Mouse (Mus musculus) cerebellum, adult 11 months (tissue): Measurements from ENCODE around the gene Rad23a.

ENCODE experiments used
- DNase-seq: peaks from one replicate; pipeline ENCODE4 v3.0.0; 2022

The Rad23a gene

DNA sequence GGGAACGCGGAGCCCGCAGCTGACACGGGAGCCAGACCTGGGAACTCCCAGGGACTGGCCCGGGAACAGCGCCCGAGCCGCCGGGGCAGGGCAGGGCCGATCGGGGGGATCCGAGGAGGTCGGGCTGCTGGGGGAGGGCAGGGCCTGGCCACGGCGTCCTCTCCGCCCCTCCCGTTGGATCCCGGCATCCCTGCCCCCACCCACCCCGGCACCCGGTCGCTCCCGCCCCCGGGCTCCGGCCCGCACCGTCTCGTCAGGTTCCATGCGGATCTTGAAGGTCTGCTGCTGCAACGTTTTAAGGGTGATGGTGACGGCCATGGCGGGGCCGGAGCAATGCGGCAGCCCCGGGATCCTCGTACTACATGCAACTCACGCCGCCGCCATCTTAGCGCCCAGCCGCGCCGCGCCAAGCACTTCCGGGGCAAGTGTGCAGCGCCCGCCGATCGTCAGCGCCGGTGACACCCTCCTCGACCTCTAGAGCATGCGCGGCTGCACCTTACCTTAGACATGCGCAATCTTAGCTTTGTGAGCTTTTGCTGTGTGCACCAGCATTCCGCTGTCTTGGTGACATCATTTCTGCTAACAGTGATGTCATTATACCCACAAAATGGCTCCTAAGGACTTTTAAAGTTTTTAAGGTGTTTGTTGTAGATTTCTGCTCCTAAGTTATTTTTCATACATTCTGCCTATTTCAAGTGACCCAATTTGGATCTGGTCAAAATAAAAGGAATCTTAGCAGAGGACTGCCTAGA, at the start of gene Rad23a:
Gene Rad23a, minus strand, starts transcription at position 418 of the 752 bp plus-strand sequence.
- DNase-seq: peak; percentile 88

DNA sequence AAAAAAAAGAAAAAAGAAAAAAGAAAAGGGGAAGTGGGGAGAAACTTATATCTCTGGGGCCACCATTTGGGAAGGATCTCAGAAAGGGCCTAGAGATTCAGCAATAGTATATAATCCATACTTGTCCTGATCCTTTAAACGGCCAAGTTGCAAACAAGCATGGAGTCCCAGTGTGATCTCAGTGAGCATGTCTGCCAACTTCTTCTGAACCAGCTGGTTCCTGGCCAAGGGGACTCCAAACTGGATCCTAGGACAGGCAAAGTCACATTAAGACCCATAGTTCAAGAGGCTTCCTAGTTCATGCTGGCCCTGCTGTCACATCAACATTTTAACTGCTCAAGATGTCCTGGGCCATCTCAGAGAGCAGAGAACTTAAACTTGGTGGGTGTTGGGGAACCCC, 48.7 kb upstream of the Rad23a start:
- DNase-seq: no peak

DNA sequence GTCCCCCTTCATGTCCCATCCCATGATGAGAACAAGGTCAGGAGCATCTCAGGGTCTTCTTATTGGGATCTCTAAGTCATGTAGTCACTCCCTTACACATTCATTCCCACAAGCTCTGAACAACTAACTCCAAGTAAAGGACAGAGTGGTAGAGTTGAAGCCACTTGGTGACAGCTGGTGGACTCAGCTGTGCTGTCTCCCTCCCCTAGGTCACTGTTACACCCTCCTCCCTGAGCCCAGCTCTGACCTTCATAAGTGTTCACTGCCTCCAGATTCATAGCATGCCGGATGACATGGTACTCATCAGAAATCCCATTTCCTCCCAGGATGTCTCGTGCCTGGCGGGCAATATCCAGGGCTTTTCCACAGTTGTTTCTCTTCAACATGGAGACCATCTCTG, 47.8 kb upstream of the Rad23a start:
- no peak for DNase-seq

DNA sequence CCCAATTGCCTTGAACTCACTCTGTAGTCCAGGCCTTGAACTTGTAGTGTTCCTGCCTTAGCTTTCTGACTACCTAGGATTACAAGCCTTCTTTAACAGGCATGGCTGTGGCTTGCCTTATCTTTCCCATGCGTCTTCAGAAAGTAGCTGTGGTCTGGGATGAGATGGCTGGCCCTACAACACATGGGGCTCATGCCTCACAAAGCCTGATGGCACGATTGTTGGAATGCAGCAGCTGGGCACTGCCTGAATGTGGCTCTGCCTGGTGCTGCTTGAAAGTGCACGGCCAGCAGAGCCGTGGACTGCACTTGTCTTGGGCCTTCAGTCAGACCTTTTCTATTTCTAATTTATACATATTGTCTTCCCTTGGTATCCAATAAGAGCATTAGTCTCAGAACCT, 44.3 kb upstream of the Rad23a start:
- no peak for DNase-seq

DNA sequence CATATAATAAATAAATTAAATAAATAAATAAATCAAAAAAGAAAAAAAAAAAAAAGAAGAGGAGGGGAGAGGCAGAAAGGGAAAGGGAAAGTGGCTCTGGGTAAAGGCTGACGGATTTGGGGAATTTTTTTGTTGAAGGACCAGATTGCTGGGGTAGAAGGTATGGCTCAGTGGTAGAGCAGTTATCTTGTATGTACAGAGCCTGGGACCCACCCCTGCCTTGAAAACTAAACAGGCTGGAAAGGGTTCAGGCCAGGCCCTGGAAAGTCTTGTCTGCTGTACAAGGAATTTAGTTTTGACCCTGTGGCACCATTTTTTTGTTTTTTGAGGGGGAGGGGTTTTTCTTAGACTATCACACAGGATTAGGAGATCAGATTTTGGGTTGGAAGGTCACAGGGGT, 38.5 kb upstream of the Rad23a start:
- no peak for DNase-seq

DNA sequence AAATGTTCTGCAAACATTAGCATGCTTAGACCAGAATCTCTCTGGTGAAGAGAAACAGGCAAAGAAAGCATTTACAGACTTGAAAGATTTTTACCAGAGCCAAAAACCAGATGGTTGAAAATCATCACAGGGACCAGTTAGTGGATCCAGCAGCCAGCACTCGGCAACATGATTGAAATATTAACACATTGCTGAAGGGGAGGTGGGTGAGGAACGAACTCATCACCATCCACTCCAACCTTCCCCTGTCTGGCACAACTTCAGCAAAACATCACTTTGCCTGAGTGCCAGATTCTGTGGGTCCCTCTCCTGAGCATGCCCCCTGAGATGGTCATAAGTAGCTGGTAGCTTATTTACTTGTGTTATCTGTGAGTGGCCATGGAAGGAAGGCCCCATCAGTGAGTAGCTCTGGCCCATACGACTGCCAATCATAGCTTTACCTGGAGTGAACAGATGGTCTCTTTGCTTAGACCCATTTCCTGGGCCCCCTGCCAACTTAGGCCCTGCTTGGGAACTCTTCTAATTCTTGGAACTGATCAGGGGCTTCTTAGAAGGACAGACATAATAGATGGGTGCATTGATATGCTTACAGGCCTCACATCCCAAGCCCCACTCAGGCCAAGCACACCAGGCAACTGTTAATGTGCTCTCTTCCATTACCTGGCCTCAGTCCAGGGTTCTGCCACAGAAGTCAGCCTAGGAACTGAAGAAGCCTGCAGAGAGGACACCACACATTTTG, 37.0 kb upstream of the Rad23a start:
- peak; percentile 73 for DNase-seq

DNA sequence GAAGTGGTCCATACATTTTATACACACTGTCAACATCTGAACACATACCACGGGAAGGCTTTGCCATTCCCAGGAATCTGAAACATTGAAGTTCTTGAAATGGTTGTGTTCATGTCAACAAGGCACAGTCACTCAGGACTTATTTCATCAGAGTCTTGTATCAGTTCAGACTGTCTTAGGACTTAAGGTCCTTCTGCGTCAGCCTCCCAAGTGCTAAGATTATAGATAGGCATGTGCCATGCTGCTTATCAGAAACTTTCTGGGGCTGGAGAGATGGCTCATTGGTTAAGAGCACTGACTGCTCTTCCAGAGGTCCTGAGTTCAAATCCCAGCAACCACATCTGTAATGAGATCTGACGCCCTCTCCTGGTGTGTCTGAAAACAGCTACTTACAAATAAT, 33.9 kb upstream of the Rad23a start:
- no peak for DNase-seq

DNA sequence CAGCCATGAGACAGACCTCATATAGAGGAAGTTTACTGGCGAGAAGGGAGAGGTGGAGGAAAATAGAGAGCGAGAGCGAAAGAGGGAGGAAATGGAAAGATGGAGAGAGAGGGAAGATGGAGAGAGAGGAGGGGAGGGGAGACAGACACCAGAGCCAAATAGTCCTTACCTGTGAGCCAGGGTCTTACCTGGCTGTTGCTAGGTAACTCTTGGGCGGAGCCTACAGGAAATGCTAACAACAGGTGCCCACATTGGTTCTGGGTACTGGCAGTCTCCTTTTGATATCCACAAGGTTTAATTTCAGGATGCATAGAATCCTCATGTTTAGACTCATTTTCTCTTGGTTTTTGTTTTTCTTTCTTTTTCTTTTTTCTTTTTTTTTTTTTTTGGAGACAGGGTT, 32.6 kb upstream of the Rad23a start:
- DNase-seq: no peak

DNA sequence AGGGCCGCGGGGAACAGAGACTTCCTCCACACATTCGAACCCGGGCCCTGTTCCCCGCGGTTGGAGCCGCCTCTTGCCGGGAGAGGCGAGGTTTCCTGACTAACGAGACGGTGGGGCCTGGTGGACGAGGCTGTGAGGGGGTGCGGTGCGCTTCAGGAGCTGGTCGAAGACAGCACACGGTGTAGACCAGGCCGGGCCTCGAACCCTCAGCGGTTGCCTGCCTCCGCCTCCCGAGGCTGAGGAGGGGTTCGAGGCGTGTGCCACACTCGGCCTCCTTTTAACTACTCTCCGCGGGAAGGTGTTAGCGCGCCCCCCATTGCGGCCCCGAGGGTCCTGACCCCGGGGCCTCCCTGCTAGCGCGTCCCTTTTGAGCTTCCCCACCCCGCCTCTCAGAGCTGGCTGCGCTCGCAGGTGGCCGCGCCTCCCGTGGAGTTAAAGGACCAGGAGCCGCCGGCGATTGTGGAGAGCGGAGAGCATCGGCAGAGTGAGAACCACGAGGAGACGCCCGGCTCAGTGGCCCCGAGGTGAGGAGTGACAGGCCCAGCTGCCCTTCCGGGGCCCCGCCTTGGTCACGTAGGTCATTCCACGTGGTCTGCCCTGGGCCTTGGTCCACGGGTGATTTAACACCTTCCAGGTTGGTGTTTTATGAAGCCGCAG, 32.0 kb upstream of the Rad23a start:
- no peak for DNase-seq

DNA sequence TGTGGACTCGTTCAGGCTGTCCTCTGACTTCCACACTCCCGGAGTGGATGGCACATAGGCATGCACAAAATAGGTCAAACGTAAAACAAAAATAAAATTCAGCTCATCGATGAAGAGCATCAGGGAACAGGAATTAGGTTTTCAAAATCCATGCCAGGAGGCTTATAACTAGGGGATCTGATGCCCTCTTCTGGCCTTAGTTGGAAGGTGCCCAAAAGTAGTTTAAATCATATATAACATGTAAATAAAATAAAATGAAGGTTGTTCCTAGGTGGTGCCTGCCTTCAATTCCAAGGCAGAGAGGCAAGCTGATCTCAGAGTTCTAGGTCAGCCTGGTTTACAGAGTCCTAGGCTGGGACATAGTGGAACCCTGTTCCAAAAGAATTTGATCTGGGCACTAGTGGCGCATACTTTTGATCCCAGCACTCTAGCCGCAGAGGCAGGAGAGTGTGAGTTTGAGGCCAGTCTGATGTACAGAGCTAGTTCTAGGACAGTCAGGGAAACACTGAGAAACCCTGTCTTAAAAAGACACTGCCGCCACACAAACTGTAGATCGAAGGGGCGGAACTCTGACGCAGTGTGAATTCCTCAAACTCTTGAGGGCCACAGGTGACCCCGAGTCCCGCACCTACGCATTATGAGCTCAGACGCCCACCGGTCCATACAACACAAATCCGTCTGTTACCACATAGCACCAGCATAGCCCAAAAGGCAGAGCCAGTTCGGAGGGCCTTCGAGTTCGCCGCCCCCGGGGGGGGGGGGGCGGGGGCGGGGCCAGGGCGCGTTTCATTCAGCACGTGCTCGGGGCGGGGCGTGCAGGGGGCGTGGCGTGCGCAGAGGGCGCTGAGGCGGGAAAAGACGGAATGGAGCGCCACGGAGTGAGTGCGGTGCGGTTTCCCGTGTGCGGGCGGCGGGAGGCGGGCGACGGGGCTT, 31.2 kb upstream of the Rad23a start, which contains the start of gene Syce2:
Gene Syce2, plus strand, starts transcription at position 736 of the 933 bp plus-strand sequence.
- peak; percentile 67 for DNase-seq

DNA sequence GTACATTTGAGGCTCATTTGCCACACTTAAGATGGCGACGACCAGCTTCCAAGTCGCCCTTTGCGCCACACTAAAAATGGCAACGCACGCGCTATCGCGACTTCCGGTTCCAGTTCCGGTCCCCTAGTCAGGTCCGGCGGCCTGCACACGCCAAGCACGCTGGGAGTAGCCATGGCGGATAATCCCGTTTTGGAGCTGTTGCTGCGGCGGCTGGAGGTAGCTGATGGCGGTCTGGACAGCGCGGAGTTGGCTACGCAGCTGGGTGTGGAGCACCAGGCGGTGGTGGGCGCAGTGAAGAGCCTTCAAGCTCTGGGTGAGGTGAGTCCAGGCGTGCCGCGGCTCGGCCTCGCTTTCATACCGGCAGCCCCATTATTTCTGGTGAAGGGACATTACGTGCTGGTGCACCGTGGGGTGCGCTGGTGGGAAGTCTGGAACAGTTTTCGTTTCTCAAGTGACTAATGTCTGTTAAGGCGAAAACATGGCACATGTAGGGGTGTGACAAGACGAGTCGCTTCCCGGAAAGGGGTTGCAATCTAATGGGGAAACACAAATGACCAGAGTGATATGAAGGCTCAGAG, 16.5 kb upstream of the Rad23a start, which contains the start of gene Farsa:
Gene Farsa, plus strand, starts transcription at position 126 of the 578 bp plus-strand sequence.
- DNase-seq: peak; percentile 90

DNA sequence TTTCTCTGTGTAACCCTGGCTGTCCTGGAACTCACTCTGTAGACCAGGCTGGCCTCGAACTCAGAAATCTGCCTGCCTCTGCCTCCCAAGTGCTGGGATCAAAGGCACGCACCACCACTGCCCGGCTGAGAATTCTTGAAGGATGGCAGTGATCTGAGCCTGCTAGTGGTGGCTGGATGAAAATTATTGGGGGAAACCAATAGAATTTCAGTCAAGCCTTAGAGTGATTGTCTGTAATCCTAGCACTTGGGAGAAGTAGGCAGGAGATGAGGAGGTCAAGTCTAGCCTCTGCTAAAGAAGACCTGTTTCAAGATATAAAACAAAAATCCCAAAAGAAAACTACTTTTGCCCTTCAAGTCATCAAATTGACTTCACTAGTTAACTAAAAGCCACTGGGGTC, 16.0 kb upstream of the Rad23a start:
- DNase-seq: no peak

DNA sequence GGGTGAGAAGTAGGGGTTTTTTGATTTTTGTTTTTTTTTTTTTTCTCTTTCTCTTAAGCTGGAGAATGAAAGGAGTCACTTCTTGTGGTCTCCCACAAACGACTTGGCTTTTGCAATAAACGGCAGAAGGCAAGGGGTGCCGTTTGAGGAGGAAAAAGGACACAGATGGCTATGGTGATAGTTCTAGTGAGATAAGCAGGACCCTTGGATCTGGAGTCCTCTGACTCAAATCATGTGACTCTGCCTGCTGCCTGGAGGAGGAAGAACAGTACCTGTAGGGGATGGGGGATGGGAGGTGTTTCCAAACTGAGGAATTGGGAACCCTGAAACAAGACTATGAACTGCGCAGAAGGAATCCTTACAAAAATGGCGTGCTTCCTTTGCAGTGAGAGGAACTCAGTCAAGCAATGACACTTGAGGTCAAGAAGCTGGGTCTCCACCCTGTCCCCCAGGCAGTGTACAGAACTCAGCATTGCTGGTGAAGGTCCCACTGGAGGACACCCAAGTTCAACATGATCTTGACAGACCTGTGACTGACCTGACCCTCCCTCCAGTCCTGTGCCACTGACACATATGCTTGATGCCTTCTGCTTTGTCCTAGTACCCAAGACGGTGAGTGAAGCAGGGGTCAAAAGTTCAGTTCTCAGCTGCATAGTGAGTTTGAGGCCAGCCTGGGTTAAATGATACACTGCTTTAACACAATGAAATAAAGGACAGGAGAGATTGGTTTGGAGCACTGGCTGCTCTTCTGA, 7.4 kb upstream of the Rad23a start:
- no peak for DNase-seq

DNA sequence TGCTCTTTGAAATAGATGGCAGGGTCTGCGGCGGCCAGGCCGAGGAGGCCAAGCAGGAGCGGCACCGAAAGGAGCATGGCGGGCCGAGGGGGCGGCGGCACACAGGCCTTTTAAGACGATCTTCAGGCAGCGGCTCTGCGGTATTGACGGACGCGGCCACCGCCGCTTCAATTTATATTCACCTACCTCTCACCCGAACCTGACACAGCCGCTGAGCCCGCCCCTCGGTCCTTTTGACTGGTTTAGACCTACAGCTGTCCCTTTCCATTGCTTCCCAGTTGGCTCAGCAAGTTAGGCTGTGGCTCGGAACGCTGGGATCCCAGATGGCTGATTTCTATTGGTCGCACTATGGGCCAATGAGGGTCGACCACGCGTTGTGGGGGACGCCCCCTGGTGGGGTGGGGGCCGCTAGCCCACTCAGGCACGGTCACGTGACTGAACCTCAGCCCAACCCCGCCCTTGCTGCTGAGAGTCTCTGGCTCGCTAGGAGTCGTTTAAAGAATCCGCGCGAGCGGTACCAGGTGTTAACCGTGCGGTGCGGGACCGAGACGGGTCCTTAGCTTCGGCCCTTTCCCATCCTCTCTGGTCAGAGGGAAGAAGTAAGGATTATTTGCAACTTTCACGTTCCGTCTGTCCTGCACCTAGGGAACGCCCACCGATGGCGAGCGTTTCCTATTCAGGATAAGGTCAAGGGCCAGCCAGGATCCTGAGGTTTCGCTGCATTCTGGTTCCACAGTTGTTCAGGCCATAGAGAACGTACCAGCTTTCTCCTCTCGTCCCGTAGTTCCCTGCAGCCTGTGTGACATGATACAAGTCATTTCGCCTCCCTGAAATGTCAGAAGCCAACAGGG, 6.5 kb upstream of the Rad23a start, which contains the start of gene Calr:
Gene Calr, minus strand, starts transcription at position 213 of the 851 bp plus-strand sequence.
- DNase-seq: peak; percentile 99

DNA sequence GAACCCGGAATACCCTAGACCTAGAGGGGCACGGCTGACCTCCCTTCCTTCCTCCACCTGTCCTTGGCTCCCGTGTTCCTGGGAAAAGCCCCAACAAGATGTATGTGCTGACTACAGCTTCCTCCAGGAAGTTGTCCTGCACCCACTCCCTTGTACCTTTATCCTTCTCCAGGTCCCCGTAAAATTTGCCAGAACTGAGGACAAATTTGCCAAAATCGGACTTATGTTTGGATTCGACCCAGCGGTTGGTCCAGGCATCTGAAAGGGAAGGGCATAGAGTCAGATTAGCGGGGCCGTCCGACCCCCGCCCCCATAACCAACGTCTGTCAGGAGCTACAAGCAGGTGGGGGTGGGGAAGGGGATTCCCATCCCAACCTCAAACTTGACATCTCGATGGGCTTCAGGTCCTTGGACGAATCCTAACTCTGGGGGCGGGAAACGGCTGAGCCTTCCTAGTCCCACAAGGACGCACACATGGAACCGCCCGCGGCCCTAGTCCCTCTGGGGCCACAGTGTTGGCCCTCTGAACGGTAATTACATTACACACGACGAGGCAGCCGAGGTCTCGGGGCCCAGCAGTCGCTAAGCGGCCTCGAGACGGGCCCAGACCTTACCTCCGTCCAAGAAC, 5.7 kb upstream of the Rad23a start:
- DNase-seq: peak; percentile 45

DNA sequence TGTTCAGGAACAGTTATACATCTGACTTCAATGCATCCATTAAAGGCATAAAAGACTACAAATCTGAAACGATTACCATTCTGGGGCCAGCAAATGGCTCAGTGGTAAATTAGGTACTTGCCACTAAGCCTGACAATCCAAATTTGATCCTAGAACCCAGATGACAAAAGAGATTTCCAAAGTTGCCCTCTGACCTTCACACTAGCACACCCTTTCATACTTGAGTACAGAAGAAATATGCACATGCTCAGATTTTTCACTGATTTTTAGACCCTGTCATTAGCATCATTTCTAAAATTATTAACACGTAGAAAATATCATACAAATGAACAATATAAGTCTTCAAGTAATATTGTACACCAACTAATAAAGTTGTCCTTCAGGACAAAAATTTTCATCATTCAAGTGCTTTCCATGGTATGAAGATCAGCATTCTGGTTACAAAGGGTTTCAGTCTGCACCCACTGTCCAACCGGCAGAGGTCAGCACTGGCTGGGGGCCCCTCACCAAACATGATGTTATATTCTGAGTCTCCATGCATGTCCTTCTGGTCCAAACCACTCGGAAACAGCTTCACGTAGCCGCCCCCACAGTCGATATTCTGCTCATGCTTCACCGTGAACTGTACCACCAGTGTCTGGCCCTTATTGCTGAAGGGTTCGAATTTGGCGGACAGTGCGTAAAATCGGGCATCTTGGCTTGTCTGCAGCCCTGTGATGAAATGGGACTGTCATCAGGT, 5.1 kb upstream of the Rad23a start:
- DNase-seq: no peak

DNA sequence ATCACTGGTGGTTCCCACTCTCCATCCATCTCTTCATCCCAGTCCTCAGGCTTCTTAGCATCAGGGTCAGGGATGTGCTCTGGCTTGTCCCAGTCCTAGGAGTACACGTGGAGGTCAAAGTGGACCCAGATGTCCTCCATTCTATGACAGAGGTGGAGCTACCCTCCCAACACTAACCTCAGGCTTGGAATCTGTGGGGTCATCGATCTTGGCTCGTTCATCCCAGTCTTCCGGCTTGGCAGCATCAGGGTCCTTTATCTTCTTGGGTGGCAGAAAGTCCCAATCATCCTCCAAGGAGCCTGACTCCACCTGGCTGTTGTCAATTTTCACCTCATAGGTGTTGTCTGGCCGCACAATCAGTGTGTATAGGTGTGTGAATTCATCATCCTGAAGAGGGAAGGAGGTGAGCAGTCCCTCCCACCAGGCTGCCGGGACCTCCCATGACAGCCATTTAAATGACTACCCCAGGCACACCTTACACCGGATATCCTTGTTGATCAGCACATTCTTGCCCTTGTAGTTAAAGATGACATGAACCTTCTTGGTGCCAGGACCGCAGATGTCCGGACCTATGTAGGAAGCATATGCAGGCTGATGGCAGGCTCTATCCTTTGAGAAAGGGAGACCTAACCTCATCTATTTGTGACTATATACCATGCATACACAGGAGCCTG, 4.1 kb upstream of the Rad23a start:
- no peak for DNase-seq

DNA sequence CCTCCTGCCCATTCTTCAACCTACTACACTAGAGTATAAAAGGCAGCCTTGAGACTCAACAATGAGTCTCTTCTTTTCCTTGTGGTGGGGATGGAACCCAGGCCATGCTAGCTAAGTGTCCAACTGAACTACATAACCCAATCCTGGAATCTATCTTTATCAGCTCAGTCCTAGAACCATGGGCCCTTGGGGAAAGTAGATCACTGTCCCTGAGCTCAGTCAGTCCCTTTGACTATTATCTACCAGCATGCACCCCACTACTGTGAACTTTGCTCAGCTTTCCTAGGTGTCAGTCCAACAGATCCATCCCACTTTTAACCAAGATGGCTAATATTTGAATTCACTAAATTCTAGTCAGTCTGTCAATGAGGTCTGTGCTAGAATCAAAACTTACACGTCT, 1.0 kb upstream of the Rad23a start:
- DNase-seq: no peak

DNA sequence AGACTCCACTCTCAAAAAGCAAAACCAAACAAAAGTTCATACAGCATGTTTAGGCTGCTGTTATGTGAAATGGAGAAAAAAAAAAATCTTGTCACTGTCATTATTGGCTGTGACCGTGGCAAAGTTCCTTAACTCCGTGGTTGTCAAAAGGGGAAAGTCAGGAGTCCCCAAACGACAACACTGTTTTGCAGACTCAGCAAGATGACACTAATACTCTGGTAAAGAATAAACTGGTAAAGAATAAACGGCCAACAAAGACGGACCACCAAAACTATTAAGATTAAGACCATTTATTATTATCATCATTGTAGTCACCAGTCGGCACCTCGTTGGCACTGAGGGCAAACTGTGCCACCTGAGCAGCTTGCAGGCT, 604 bp downstream of the Rad23a start:
- DNase-seq: no peak
